ENCODE assay signal across 9 mouse cellular contexts in the genomic region with DNA sequence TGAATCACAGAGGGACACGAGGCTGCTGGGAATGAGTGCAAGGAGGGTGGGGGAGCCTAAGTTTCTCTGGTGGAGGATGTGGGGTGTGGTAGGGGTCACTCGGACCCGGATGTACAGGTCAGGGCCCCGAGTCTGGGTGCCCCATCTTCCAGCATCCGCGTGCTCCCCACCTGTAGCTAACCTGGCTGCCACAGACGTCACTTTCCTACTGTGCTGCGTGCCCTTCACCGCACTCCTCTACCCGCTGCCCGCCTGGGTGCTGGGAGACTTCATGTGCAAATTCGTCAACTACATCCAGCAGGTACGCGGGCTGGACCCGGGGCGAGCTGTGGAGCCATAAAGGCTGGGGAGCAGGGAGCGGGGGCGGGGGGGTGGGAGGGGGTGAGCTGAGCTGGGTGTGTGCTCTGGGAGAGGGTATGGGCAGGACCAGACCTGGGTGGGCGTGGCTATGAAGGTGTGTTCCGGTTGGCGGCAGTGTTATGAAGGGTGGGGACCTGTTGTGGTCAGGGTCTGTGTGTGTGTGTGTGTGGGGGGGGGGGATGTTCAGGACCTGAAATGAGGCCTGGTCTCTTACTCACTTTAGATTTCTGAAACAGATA. TPM values are rescaled to one million over a fixed set of nuclear protein-coding genes. Genes with fewer than 3 reads are reported as not detected.
DNase-seq lines count a peak whose midpoint lies in the region; ATAC-seq lines count a peak whose summit lies in the region.
"Had no signal": no experiment of that assay in that cellular context is flagged by ENCODE, and none has a peak within 500 bp of the region (broad histone marks: within the 10 kb centered on the region; RNA-seq: fewer than 3 reads in every experiment).

No protein-coding gene starts in this region.

- ATAC-seq in kidney, embryonic 14.5 days (ENCODE audit: low FRiP score, low TSS enrichment): no peak
- no peak for ATAC-seq in hindbrain, embryonic 15.5 days (ENCODE audit: low FRiP score, low read depth)
- no peak for ATAC-seq in midbrain, embryonic 12.5 days (ENCODE audit: low FRiP score, low read depth)

- H3K9me3 ChIP-seq in kidney, embryonic 14.5 days (ENCODE audit: control insufficient read depth, low read length): no peaks in the 10 kb centered on the region
- H3K9me3 ChIP-seq in hindbrain, embryonic 15.5 days: no peaks in the 10 kb centered on the region
- H3K9me3 ChIP-seq in midbrain, embryonic 12.5 days: no peaks in the 10 kb centered on the region

- H3K4me2 ChIP-seq in kidney, embryonic 14.5 days (replicated peaks; ENCODE audit: low read depth, low read length): peak overlapping the region; percentile 32
- no peak overlapping the region for H3K4me2 ChIP-seq in hindbrain, embryonic 15.5 days
- H3K4me2 ChIP-seq in midbrain, embryonic 12.5 days (replicated peaks): no peak overlapping the region

- no peak for DNase-seq in kidney, postnatal 14 days
- DNase-seq in R1 (ENCODE audit: low read depth, low spot score): peak; percentile 54
- no peak for DNase-seq in left cerebral cortex, adult 9 months (ENCODE audit: low spot score in 2 of 2)
- no peak for DNase-seq in B cell, adult 2 months

- peak overlapping the region; percentile 21 for H3K4me3 ChIP-seq in kidney, embryonic 14.5 days (ENCODE audit: low read length)
- H3K4me3 ChIP-seq in hindbrain, embryonic 15.5 days: 0 out of 2 replicates have a peak overlapping the region, but pooled peaks have one; percentile 1
- peak overlapping the region; percentile 13; the same call in 1 of the 2 replicates for H3K4me3 ChIP-seq in midbrain, embryonic 12.5 days

- peaks cover 24% of the 10 kb centered on the region for H3K4me1 ChIP-seq in kidney, embryonic 14.5 days (ENCODE audit: control insufficient read depth, insufficient read depth, low read length)
- H3K4me1 ChIP-seq in hindbrain, embryonic 15.5 days (replicated peaks): peaks cover 54% of the 10 kb centered on the region
- H3K4me1 ChIP-seq in midbrain, embryonic 12.5 days: peaks cover 54% of the 10 kb centered on the region

- H3K27me3 ChIP-seq in kidney, embryonic 14.5 days (ENCODE audit: control insufficient read depth, insufficient read depth, low read length): peaks cover 58% of the 10 kb centered on the region
- H3K27me3 ChIP-seq in hindbrain, embryonic 15.5 days: peaks cover 67% of the 10 kb centered on the region
- peaks cover 72% of the 10 kb centered on the region for H3K27me3 ChIP-seq in midbrain, embryonic 12.5 days

- H3K27ac ChIP-seq in kidney, embryonic 14.5 days (ENCODE audit: low read depth, low read length): no peak overlapping the region
- H3K27ac ChIP-seq in hindbrain, embryonic 15.5 days (replicated peaks): no peak overlapping the region
- H3K27ac ChIP-seq in midbrain, embryonic 12.5 days (replicated peaks): no peak overlapping the region

- H3K9ac ChIP-seq in kidney, embryonic 14.5 days (ENCODE audit: low read depth, low read length): no peak overlapping the region
- H3K9ac ChIP-seq in hindbrain, embryonic 15.5 days: no peak overlapping the region
- no peak overlapping the region for H3K9ac ChIP-seq in midbrain, embryonic 12.5 days (replicated peaks)

- no peaks in the 10 kb centered on the region for H3K36me3 ChIP-seq in kidney, embryonic 14.5 days (ENCODE audit: control insufficient read depth, insufficient read depth, low read length)
- no peaks in the 10 kb centered on the region for H3K36me3 ChIP-seq in hindbrain, embryonic 15.5 days
- no peaks in the 10 kb centered on the region for H3K36me3 ChIP-seq in midbrain, embryonic 12.5 days

- WGBS in kidney, embryonic 14.5 days: 4% methylated on average over 21 of the region's 21 CpGs
- WGBS in hindbrain, embryonic 15.5 days: 4% methylated on average over 21 of the region's 21 CpGs
- WGBS in midbrain, embryonic 12.5 days: 3% methylated on average over 21 of the region's 21 CpGs

RNA-seq across cellular contexts. Expression of gene R3hdm4, which starts 1.7 kb away (rescaled TPM):
- 102 and 137 TPM in 2 replicates for polyA plus RNA-seq in kidney, embryonic 14.5 days (2014; fragmentation: Nextera tagmentation; extraction: Ambion mirVana)
- polyA plus RNA-seq in hindbrain, embryonic 15.5 days (2015; fragmentation: Nextera tagmentation; extraction: Ambion mirVana): 258 and 289 TPM in 2 replicates
- polyA plus RNA-seq in midbrain, embryonic 12.5 days (2016; fragmentation: Nextera tagmentation; extraction: Ambion mirVana): 157 and 167 TPM in 2 replicates

RNA-seq across cellular contexts. Expression of gene Kiss1r, which starts 2.6 kb away (rescaled TPM):
- polyA plus RNA-seq in kidney, embryonic 14.5 days (2014; fragmentation: Nextera tagmentation; extraction: Ambion mirVana): 0.47 and 0.61 TPM in 2 replicates
- polyA plus RNA-seq in hindbrain, embryonic 15.5 days (2015; fragmentation: Nextera tagmentation; extraction: Ambion mirVana): 2.7 and 3.1 TPM in 2 replicates
- 1.4 and 1.5 TPM in 2 replicates for polyA plus RNA-seq in midbrain, embryonic 12.5 days (2016; fragmentation: Nextera tagmentation; extraction: Ambion mirVana)

RNA-seq across cellular contexts. Expression of gene Arid3a, which starts 7.5 kb away (rescaled TPM):
- 12.0 and 12.3 TPM in 2 replicates for polyA plus RNA-seq in kidney, embryonic 14.5 days (2014; fragmentation: Nextera tagmentation; extraction: Ambion mirVana)
- polyA plus RNA-seq in hindbrain, embryonic 15.5 days (2015; fragmentation: Nextera tagmentation; extraction: Ambion mirVana): 2.9 and 3.2 TPM in 2 replicates
- polyA plus RNA-seq in midbrain, embryonic 12.5 days (2016; fragmentation: Nextera tagmentation; extraction: Ambion mirVana): 4.0 and 5.6 TPM in 2 replicates

RNA-seq across cellular contexts. Expression of gene Gm26602, which starts 8.7 kb away (rescaled TPM):
- 4.6 and 10.8 TPM in 2 replicates for polyA plus RNA-seq in kidney, embryonic 14.5 days (2014; fragmentation: Nextera tagmentation; extraction: Ambion mirVana)
- 3.0 TPM in 1 of 2 replicates, not detected in the other for polyA plus RNA-seq in hindbrain, embryonic 15.5 days (2015; fragmentation: Nextera tagmentation; extraction: Ambion mirVana)
- polyA plus RNA-seq in midbrain, embryonic 12.5 days (2016; fragmentation: Nextera tagmentation; extraction: Ambion mirVana): 27.9 and 34.2 TPM in 2 replicates
- polyA plus RNA-seq: brain, embryonic 14.5 days; testis, adult 2 months had no signal

RNA-seq across cellular contexts. Expression of gene Med16, which starts 10.6 kb away (rescaled TPM):
- polyA plus RNA-seq in kidney, embryonic 14.5 days (2014; fragmentation: Nextera tagmentation; extraction: Ambion mirVana): 48.0 and 61.2 TPM in 2 replicates
- polyA plus RNA-seq in hindbrain, embryonic 15.5 days (2015; fragmentation: Nextera tagmentation; extraction: Ambion mirVana): 51.2 and 54.2 TPM in 2 replicates
- 65.4 and 68.4 TPM in 2 replicates for polyA plus RNA-seq in midbrain, embryonic 12.5 days (2016; fragmentation: Nextera tagmentation; extraction: Ambion mirVana)
